In the genomic region with DNA sequence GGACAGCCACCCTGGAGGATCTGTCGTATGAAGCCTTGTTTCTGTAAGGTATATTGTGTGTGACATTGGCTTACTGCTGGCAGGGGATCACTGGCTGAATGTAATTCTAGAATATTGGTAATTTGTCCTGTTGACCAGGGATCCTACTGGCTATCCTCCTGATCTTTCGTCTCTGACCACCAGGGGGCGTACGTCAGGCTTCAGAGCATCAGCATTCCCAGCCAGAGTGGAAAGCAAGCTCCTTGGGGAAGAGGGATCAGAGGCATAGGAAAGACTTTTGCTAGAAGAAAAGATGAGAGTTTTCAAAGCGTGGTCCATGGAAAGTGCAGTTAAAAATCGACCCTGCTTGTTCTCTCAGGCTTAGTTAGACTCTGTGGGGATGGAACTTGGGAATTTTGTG, we compare ENCODE assay signal across 8 mouse cellular contexts. TPM values are rescaled to one million over a fixed set of nuclear protein-coding genes. Genes with fewer than 3 reads are reported as not detected.
A peak's percentile ranks its signal among the peaks of the same experiment; 100 is the strongest.
DNase-seq lines count a peak whose midpoint lies in the region; ATAC-seq lines count a peak whose summit lies in the region.

No protein-coding gene starts in this region.

- H3K9ac ChIP-seq in forebrain, embryonic 11.5 days (ENCODE audit: low read length): no peak overlapping the region
- H3K9ac ChIP-seq in forebrain, embryonic 15.5 days (replicated peaks): no peak overlapping the region

- peak; percentile 88 for DNase-seq in forebrain, embryonic 11.5 days (ENCODE audit: low spot score)
- DNase-seq in ZHBTc4 (ENCODE audit: low read depth, low spot score): peak; percentile 90
- peak; percentile 90 to 93 for DNase-seq in cerebellum, postnatal 36 days
- DNase-seq in layer of hippocampus, postnatal 25 days (ENCODE audit: extremely low spot score in 1 of 2, low spot score in 1 of 2): peak; percentile 67 to 95
- DNase-seq in mesoderm, embryonic 11.5 days (ENCODE audit: low read depth, low spot score): peak; percentile 90
- peak; percentile 75 to 90 for DNase-seq in spleen, postnatal 4 days (ENCODE audit: low spot score in 2 of 2)

- H3K36me3 ChIP-seq in forebrain, embryonic 11.5 days (ENCODE audit: control insufficient read depth, insufficient read depth, low read length): no peaks in the 10 kb centered on the region
- H3K36me3 ChIP-seq in forebrain, embryonic 15.5 days: no peaks in the 10 kb centered on the region

- H3K27me3 ChIP-seq in forebrain, embryonic 11.5 days (ENCODE audit: control insufficient read depth, insufficient read depth, low read length): no peaks in the 10 kb centered on the region
- no peaks in the 10 kb centered on the region for H3K27me3 ChIP-seq in forebrain, embryonic 15.5 days

- H3K27ac ChIP-seq in forebrain, embryonic 11.5 days (ENCODE audit: low read depth, low read length): no peak overlapping the region
- no peak overlapping the region for H3K27ac ChIP-seq in forebrain, embryonic 15.5 days (replicated peaks)

- H3K4me1 ChIP-seq in forebrain, embryonic 11.5 days (replicated peaks; ENCODE audit: control insufficient read depth, insufficient read depth, low read length): no peaks in the 10 kb centered on the region
- H3K4me1 ChIP-seq in forebrain, embryonic 15.5 days: no peaks in the 10 kb centered on the region

- WGBS in forebrain, embryonic 11.5 days: under 1% methylated on average over 6 of the region's 6 CpGs
- WGBS in forebrain, embryonic 15.5 days: 2% methylated on average over 6 of the region's 6 CpGs

- H3K4me3 ChIP-seq in forebrain, embryonic 11.5 days (ENCODE audit: low read depth, low read length): no peak overlapping the region
- no peak overlapping the region for H3K4me3 ChIP-seq in forebrain, embryonic 15.5 days

- no peak for ATAC-seq in forebrain, embryonic 11.5 days (replicated peaks; ENCODE audit: low FRiP score)
- no peak for ATAC-seq in forebrain, embryonic 15.5 days (replicated peaks)
- ATAC-seq in granulocyte monocyte progenitor cell, adult 5-6 weeks (replicated peaks; ENCODE audit: poor library complexity, severe bottlenecking): peak; percentile 53

- no peaks in the 10 kb centered on the region for H3K9me3 ChIP-seq in forebrain, embryonic 11.5 days (ENCODE audit: control insufficient read depth, low read length)
- H3K9me3 ChIP-seq in forebrain, embryonic 15.5 days: no peaks in the 10 kb centered on the region

- no peak overlapping the region for H3K4me2 ChIP-seq in forebrain, embryonic 11.5 days (ENCODE audit: low read depth, low read length, severe bottlenecking)
- H3K4me2 ChIP-seq in forebrain, embryonic 15.5 days (replicated peaks): no peak overlapping the region

RNA-seq across cellular contexts. Expression of a gene that starts 12.2 kb away (rescaled TPM):
- polyA plus RNA-seq in forebrain, embryonic 11.5 days (2014; fragmentation: Nextera tagmentation; extraction: Ambion mirVana): 0.61 and 1.6 TPM in 2 replicates
- 0.18 and 0.38 TPM in 2 replicates for polyA plus RNA-seq in forebrain, embryonic 15.5 days (2015; fragmentation: Nextera tagmentation; extraction: Ambion mirVana)
- not detected in 2 replicates for total RNA-seq in granulocyte monocyte progenitor cell, adult 5-6 weeks (2014; fragmentation: Nextera tagmentation)
- not detected in 2 replicates for total RNA-seq in granulocyte monocyte progenitor cell, adult 5-6 weeks (2017)
- not detected for total RNA-seq in layer of hippocampus, postnatal 25 days (2021)

RNA-seq across cellular contexts. Expression of a gene that starts 25.8 kb away (rescaled TPM):
- polyA plus RNA-seq in forebrain, embryonic 11.5 days (2014; fragmentation: Nextera tagmentation; extraction: Ambion mirVana): 28.4 and 31.4 TPM in 2 replicates
- 45.5 and 52.5 TPM in 2 replicates for polyA plus RNA-seq in forebrain, embryonic 15.5 days (2015; fragmentation: Nextera tagmentation; extraction: Ambion mirVana)
- 31.9 and 49.3 TPM in 2 replicates for total RNA-seq in granulocyte monocyte progenitor cell, adult 5-6 weeks (2014; fragmentation: Nextera tagmentation)
- total RNA-seq in granulocyte monocyte progenitor cell, adult 5-6 weeks (2017): 62.6 and 66.5 TPM in 2 replicates
- total RNA-seq in layer of hippocampus, postnatal 25 days (2021): 100 to 1,000 TPM; 136 to 158 TPM

RNA-seq across cellular contexts. Expression of a gene that starts 50.3 kb away (rescaled TPM):
- 1.4 and 1.6 TPM in 2 replicates for polyA plus RNA-seq in forebrain, embryonic 11.5 days (2014; fragmentation: Nextera tagmentation; extraction: Ambion mirVana)
- polyA plus RNA-seq in forebrain, embryonic 15.5 days (2015; fragmentation: Nextera tagmentation; extraction: Ambion mirVana): 2.4 and 2.5 TPM in 2 replicates
- total RNA-seq in granulocyte monocyte progenitor cell, adult 5-6 weeks (2014; fragmentation: Nextera tagmentation): not detected in 2 replicates
- 1.0 TPM in 1 of 2 replicates, not detected in the other for total RNA-seq in granulocyte monocyte progenitor cell, adult 5-6 weeks (2017)
- total RNA-seq in layer of hippocampus, postnatal 25 days (2021): not detected

RNA-seq across cellular contexts. Expression of a gene that starts 51.3 kb away (rescaled TPM):
- 4.6 and 5.7 TPM in 2 replicates for polyA plus RNA-seq in forebrain, embryonic 11.5 days (2014; fragmentation: Nextera tagmentation; extraction: Ambion mirVana)
- 3.8 and 3.9 TPM in 2 replicates for polyA plus RNA-seq in forebrain, embryonic 15.5 days (2015; fragmentation: Nextera tagmentation; extraction: Ambion mirVana)
- total RNA-seq in granulocyte monocyte progenitor cell, adult 5-6 weeks (2014; fragmentation: Nextera tagmentation): 60.5 and 62.3 TPM in 2 replicates
- 89.1 and 93.7 TPM in 2 replicates for total RNA-seq in granulocyte monocyte progenitor cell, adult 5-6 weeks (2017)
- 10 to 100 TPM; 70.6 to 76.5 TPM for total RNA-seq in layer of hippocampus, postnatal 25 days (2021)
